Mouse (Mus musculus) heart, postnatal 0 days (tissue): Measurements from ENCODE around the gene Gm10376. TPM values are rescaled to one million over a fixed set of nuclear protein-coding genes. Genes with fewer than 3 reads are reported as not detected.
"Not testable (repeated sequence)": the region's sequence is repeated elsewhere in the genome, so short reads cannot be mapped to it uniquely, and the experiment has no call there.

Source experiments
- ATAC-seq: fragments of 200-750 bp; cut with Nextera tagmentation; 2 replicates; pipeline ENCODE4 v1.8.0; 2017; ENCODE audit warnings: low read depth, moderate number of reproducible peaks, moderate library complexity; ENCODE audit not compliant: insufficient read depth
- DNase-seq: peaks from one replicate; pipeline ENCODE4 v3.0.0-alpha.2; 2016; ENCODE audit warnings: low spot score
- H3K27ac ChIP-seq: fragments of 300-500 bp; sonication (generic); 2 replicates; pipeline ENCODE4 v1.5.1; 2014; ENCODE audit warnings: low read depth, mild to moderate bottlenecking
- H3K27me3 ChIP-seq: fragments of 300-500 bp; sonication (generic); 2 replicates; pipeline ENCODE4 v1.6.1; 2014; ENCODE audit warnings: low read length, mixed read lengths; ENCODE audit not compliant: control insufficient read depth, insufficient read depth
- H3K36me3 ChIP-seq: fragments of 300-500 bp; sonication (generic); replicated peaks from 2 replicates; pipeline ENCODE4 v1.6.1; 2014; ENCODE audit warnings: low read length, mixed read lengths; ENCODE audit not compliant: control insufficient read depth, insufficient read depth
- H3K4me1 ChIP-seq: fragments of 300-500 bp; sonication (generic); 2 replicates; pipeline ENCODE4 v1.6.1; 2014; ENCODE audit warnings: antibody characterized with exemption; ENCODE audit not compliant: control insufficient read depth, insufficient read depth
- H3K4me2 ChIP-seq: fragments of 300-500 bp; sonication (generic); 2 replicates; pipeline ENCODE4 v1.6.1; 2014; ENCODE audit warnings: low read depth, mild to moderate bottlenecking, low read length, moderate library complexity
- H3K4me3 ChIP-seq: fragments of 300-500 bp; sonication (generic); 2 replicates; pipeline ENCODE4 v1.5.1; 2014; ENCODE audit warnings: low read depth, low read length
- H3K9ac ChIP-seq: fragments of 300-500 bp; sonication (generic); replicated peaks from 2 replicates; pipeline ENCODE4 v1.6.1; 2014; ENCODE audit warnings: low read depth, low read length, mixed read lengths
- H3K9me3 ChIP-seq: fragments of 300-500 bp; sonication (generic); replicated peaks from 2 replicates; pipeline ENCODE4 v1.6.1; 2016; ENCODE audit warnings: low read length; ENCODE audit not compliant: control insufficient read depth
- WGBS: fragments of 180-500 bp; shearing (Covaris S2); extraction: QIAGEN DNeasy Blood & Tissue Kit; methylation state at CpG from one replicate; pipeline ENCODE4 v1.1.7; 2014; 5-methylcytosine and 5-hydroxymethylcytosine counted together
- polyA plus RNA-seq: library from polyadenylated mRNA; unstranded; fragments of >200 nt; fragmentation: Nextera tagmentation; extraction: Ambion mirVana; gene quantifications from 2 replicates; pipeline ENCODE4 v1.2.1, GENCODE M21; 2015
- total RNA-seq: library from RNA; depleted of rRNA; stranded (reverse); fragments of >200 nt; gene quantifications from 2 replicates; pipeline ENCODE4 v1.2.3, GENCODE M21; 2014; ENCODE audit warnings: low replicate concordance; rRNA removed

Gm10376 gene
- total RNA-seq (not detected in 2 replicates), polyA plus RNA-seq (not detected in 2 replicates)

DNA sequence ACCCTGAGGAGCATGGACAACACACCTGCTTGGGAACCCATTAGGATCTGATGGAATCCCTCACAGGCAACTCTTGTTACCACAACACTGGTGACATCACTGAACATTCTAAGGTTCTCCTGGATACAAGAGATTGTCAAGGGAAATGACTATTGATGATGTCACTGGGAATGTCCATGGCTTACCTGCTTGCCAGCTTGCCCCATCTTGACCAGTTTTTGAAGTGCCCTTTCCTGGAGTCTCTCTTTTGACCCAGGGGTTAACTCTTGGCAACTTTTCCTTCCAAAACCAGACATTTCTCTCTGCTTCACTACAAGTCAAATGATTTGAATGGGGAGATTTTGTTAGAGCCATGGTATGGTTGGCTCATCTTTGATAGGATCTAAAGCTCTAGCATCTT lies at the start of gene Gm10376:
Gene Gm10376, minus strand, starts transcription at position 101 of the 400 bp plus-strand sequence.
- H3K9me3 ChIP-seq, H3K27me3 ChIP-seq, H3K4me1 ChIP-seq, DNase-seq, H3K27ac ChIP-seq, H3K36me3 ChIP-seq, H3K4me2 ChIP-seq, ATAC-seq, H3K4me3 ChIP-seq, H3K9ac ChIP-seq: not testable (repeated sequence)

DNA sequence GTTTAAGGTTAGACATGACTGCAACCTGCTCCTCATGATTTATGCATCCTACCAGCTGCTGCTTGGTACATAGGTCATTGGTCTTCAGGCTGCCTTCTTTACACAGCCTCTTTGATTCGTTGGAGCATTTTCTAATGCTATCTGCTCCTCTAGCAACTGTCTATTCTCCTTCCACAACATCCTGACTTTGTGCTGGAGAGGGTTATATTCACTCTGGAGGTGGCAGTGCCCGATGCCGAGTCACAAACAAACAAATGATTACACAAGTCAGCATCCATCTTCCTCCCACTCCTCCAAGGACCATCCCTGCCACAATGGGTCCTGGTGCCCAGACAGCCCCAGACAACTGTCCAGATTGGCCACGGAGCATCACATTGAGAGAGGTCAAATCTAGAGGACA lies 44.8 kb upstream of the Gm10376 start:
- not testable (repeated sequence) for H3K4me1 ChIP-seq, H3K36me3 ChIP-seq, H3K4me2 ChIP-seq, DNase-seq, H3K9ac ChIP-seq, ATAC-seq, H3K27ac ChIP-seq, H3K4me3 ChIP-seq, H3K9me3 ChIP-seq, H3K27me3 ChIP-seq
- 46% methylated on average over 4 of the region's 4 CpGs for WGBS

DNA sequence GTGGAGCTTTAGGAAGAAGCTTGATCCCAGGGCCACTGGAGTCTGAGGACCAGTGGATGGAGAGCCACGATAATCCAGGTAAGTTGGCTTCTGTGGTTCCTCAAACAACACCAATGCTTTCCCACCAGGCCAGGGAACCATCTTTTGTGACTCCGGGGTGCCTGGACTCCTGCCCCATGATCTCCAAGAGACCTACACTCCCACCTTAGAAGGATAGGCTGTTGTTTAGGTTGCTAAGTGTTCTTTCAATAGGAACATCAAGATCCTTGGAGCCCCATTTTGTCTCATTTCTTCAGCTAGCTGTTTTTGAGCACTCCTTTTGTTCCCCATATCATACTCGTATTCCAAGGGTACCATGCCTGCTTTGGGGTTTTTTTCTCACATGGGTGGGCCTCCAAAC lies 42.6 kb upstream of the Gm10376 start:
- not testable (repeated sequence) for H3K36me3 ChIP-seq, ATAC-seq, H3K4me3 ChIP-seq, H3K9ac ChIP-seq, H3K4me1 ChIP-seq, H3K27me3 ChIP-seq, DNase-seq, H3K4me2 ChIP-seq, H3K9me3 ChIP-seq, H3K27ac ChIP-seq
- 69% methylated on average over 3 of the region's 3 CpGs for WGBS

DNA sequence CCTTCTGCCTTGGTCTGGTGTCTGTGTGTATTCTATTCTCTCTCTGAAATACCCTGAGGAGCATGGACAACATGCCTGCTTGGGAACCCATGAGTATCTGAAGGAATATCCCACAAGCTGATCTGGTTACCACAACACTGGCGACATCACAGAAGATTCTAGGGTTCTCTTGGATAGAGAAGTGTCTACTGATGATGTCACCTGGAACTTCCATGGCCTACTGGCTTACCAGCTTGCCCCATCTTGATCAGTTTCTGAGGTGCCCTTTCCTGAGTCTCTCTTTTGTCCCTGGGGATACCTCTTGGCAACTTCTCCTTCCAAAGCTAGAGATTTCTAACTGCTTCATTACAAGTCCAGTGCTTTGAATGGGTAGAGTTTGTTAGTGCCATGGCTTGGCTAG lies 21.9 kb downstream of the Gm10376 start, which contains the start of gene Gm8082:
Gene Gm8082, minus strand, starts transcription at position 101 of the 400 bp plus-strand sequence.
- not testable (repeated sequence) for ATAC-seq, H3K9me3 ChIP-seq, H3K4me3 ChIP-seq, H3K4me2 ChIP-seq, H3K36me3 ChIP-seq, H3K27me3 ChIP-seq, DNase-seq, H3K27ac ChIP-seq, H3K4me1 ChIP-seq, H3K9ac ChIP-seq
- no CpG with 5 or more reads among the region's 1 CpGs for WGBS

Other genes with a start within 250 kb of the Gm10376 start
- gene Gm3015, start 246.8 kb downstream of the Gm10376 start, total RNA-seq, result not detected in 2 replicates
- gene Gm3015, start 246.8 kb downstream of the Gm10376 start, polyA plus RNA-seq, result not detected in 2 replicates
- gene Gm10377, start 217.6 kb downstream of the Gm10376 start, total RNA-seq, result not detected in 2 replicates
- gene Gm10377, start 217.6 kb downstream of the Gm10376 start, polyA plus RNA-seq, result not detected in 2 replicates
- not detected in 2 replicates for gene Gm21977, start 162.2 kb downstream of the Gm10376 start, total RNA-seq
- gene Gm21977, start 162.2 kb downstream of the Gm10376 start, polyA plus RNA-seq, result not detected in 2 replicates
- gene Gm8082, start 22.0 kb downstream of the Gm10376 start, total RNA-seq, result not detected in 2 replicates
- not detected in 2 replicates for gene Gm8082, start 22.0 kb downstream of the Gm10376 start, polyA plus RNA-seq
- gene Gm8094, start 61.0 kb upstream of the Gm10376 start, total RNA-seq, result not detected in 2 replicates
- gene Gm8094, start 61.0 kb upstream of the Gm10376 start, polyA plus RNA-seq, result not detected in 2 replicates
- gene Gm8104, start 85.0 kb upstream of the Gm10376 start, total RNA-seq, result not detected in 2 replicates
- 0.20 and 0.27 TPM in 2 replicates for gene Gm8104, start 85.0 kb upstream of the Gm10376 start, polyA plus RNA-seq
- not detected in 2 replicates for gene Gm7233, start 164.2 kb upstream of the Gm10376 start, total RNA-seq
- gene Gm7233, start 164.2 kb upstream of the Gm10376 start, polyA plus RNA-seq, result not detected in 2 replicates
- not detected in 2 replicates for gene Gm8122, start 219.7 kb upstream of the Gm10376 start, total RNA-seq
- not detected in 2 replicates for gene Gm8122, start 219.7 kb upstream of the Gm10376 start, polyA plus RNA-seq
- gene Gm8126, start 243.0 kb upstream of the Gm10376 start, total RNA-seq, result not detected in 2 replicates
- gene Gm8126, start 243.0 kb upstream of the Gm10376 start, polyA plus RNA-seq, result not detected in 2 replicates